ENCODE assay signal across 17 mouse cellular contexts in genomic region chr2:156782481-156783348, GRCm38 (mm10). TPM values are rescaled to one million over a fixed set of nuclear protein-coding genes. Genes with fewer than 3 reads are reported as not detected.
A peak's percentile ranks its signal among the peaks of the same experiment; 100 is the strongest.
DNase-seq lines count a peak whose midpoint lies in the region; ATAC-seq and TF ChIP-seq lines count a peak whose summit lies in the region.
"Had no signal": no experiment of that assay in that cellular context is flagged by ENCODE, and none has a peak within 500 bp of the region (broad histone marks: within the 10 kb centered on the region; RNA-seq: fewer than 3 reads in every experiment).

No protein-coding gene starts in this region.

- DNase-seq in heart, adult 8-10 months (ENCODE audit: low spot score) = no peak
- DNase-seq in G1E (ENCODE audit: low spot score) = no peak
- DNase-seq in embryonic facial prominence, embryonic 10.5 days (ENCODE audit: low spot score) = no peak
- DNase-seq in thymus, adult 18-20 months = no peak
- DNase-seq in cerebellum, adult 9-10 months = no peak
- DNase-seq: gastrocnemius, postnatal 14 days; kidney, adult 8-10 months; lung, postnatal 14 days; right cerebral cortex, postnatal 4 days had no signal

- no peak overlapping the region for H3K4me3 ChIP-seq in heart, embryonic 13.5 days
- peak overlapping the region; percentile 39; the same call in 1 of the 2 replicates for H3K4me3 ChIP-seq in G1E (ENCODE audit: low read depth, low read length)
- no peak overlapping the region for H3K4me3 ChIP-seq in embryonic facial prominence, embryonic 10.5 days
- no peak overlapping the region for H3K4me3 ChIP-seq in liver, embryonic 16.5 days (ENCODE audit: low read depth, low read length)
- H3K4me3 ChIP-seq: embryonic facial prominence, embryonic 15.5 days; left cerebral cortex, adult 2 months; limb, embryonic 13.5 days; neural tube, embryonic 12.5 days had no signal

- TF ChIP-seq CTCF in G1E (IDR thresholded peaks at IDR 0.05; ENCODE audit: low read depth, low read length) = no peak

- H3K4me2 ChIP-seq in heart, embryonic 13.5 days = peak overlapping the region; percentile 26; the same call in 1 of the 2 replicates
- peak overlapping the region; percentile 26 for H3K4me2 ChIP-seq in liver, embryonic 16.5 days (ENCODE audit: low read depth, low read length)
- H3K4me2 ChIP-seq: embryonic facial prominence, embryonic 15.5 days; hindbrain, embryonic 14.5 days; limb, embryonic 13.5 days; neural tube, embryonic 12.5 days had no signal

- H3K9ac ChIP-seq in heart, embryonic 13.5 days = peak overlapping the region; percentile 1; the same call in 1 of the 2 replicates
- peak overlapping the region; percentile 42 for H3K9ac ChIP-seq in liver, embryonic 16.5 days (ENCODE audit: low read depth, low read length)
- H3K9ac ChIP-seq: embryonic facial prominence, embryonic 15.5 days; hindbrain, embryonic 14.5 days; limb, embryonic 13.5 days; neural tube, embryonic 12.5 days had no signal

- H3K4me1 ChIP-seq in heart, embryonic 13.5 days = peaks cover 67% of the 10 kb centered on the region
- H3K4me1 ChIP-seq in G1E (ENCODE audit: insufficient read depth, low read depth, low read length) = peaks cover 88% of the 10 kb centered on the region
- peaks cover 29% of the 10 kb centered on the region for H3K4me1 ChIP-seq in embryonic facial prominence, embryonic 10.5 days
- H3K4me1 ChIP-seq in liver, embryonic 16.5 days (ENCODE audit: control insufficient read depth, low read depth, low read length) = peaks cover 44% of the 10 kb centered on the region

- no peaks in the 10 kb centered on the region for H3K27me3 ChIP-seq in heart, embryonic 13.5 days (replicated peaks)
- no peaks in the 10 kb centered on the region for H3K27me3 ChIP-seq in G1E (ENCODE audit: insufficient read depth, low read length)
- peaks cover 9% of the 10 kb centered on the region; the same call in 1 of the 2 replicates for H3K27me3 ChIP-seq in embryonic facial prominence, embryonic 10.5 days (replicated peaks; ENCODE audit: low read depth, poor library complexity, severe bottlenecking)
- no peaks in the 10 kb centered on the region for H3K27me3 ChIP-seq in liver, embryonic 16.5 days (ENCODE audit: control insufficient read depth, insufficient read depth, low read depth, low read length)
- H3K27me3 ChIP-seq: embryonic facial prominence, embryonic 15.5 days; limb, embryonic 13.5 days; neural tube, embryonic 12.5 days had no signal

- 74% methylated on average over 10 of the region's 10 CpGs for whole genome bisulfite sequencing in heart, embryonic 13.5 days
- WGBS in embryonic facial prominence, embryonic 10.5 days = 90% methylated on average over 10 of the region's 10 CpGs
- WGBS in liver, embryonic 16.5 days (ENCODE audit: insufficient replicate concordance) = 45% methylated on average over 10 of the region's 10 CpGs

- peaks cover 36% of the 10 kb centered on the region for H3K36me3 ChIP-seq in heart, embryonic 13.5 days
- H3K36me3 ChIP-seq in G1E (replicated peaks) = no peaks in the 10 kb centered on the region
- no peaks in the 10 kb centered on the region for H3K36me3 ChIP-seq in embryonic facial prominence, embryonic 10.5 days (replicated peaks)
- no peaks in the 10 kb centered on the region for H3K36me3 ChIP-seq in liver, embryonic 16.5 days (ENCODE audit: control insufficient read depth, insufficient read depth)
- H3K36me3 ChIP-seq: embryonic facial prominence, embryonic 15.5 days; neural tube, embryonic 12.5 days had no signal

- H3K27ac ChIP-seq in heart, embryonic 13.5 days (replicated peaks) = peak overlapping the region; percentile 60
- 0 out of 2 replicates have a peak overlapping the region, but pooled peaks have one; percentile 5 for H3K27ac ChIP-seq in embryonic facial prominence, embryonic 10.5 days (replicated peaks)
- H3K27ac ChIP-seq in liver, embryonic 16.5 days (ENCODE audit: low read length) = peak overlapping the region; percentile 87
- H3K27ac ChIP-seq: embryonic facial prominence, embryonic 15.5 days; hindbrain, embryonic 14.5 days; left cerebral cortex, adult 2 months; limb, embryonic 13.5 days; neural tube, embryonic 12.5 days had no signal

- no peak for ATAC-seq in heart, embryonic 13.5 days (ENCODE audit: extremely low read depth, insufficient number of reproducible peaks, low FRiP score, low TSS enrichment)
- no peak for ATAC-seq in G1E (ENCODE audit: extremely low read depth, insufficient number of reproducible peaks, low FRiP score, poor library complexity, severe bottlenecking)
- no peak for ATAC-seq in liver, embryonic 16.5 days (ENCODE audit: low read depth)

- 0 out of 2 replicates have a peak, but pooled peaks cover 3% of the 10 kb centered on the region for H3K9me3 ChIP-seq in heart, embryonic 13.5 days
- H3K9me3 ChIP-seq in G1E (replicated peaks) = peaks cover 20% of the 10 kb centered on the region
- 0 out of 2 replicates have a peak, but pooled peaks cover 7% of the 10 kb centered on the region for H3K9me3 ChIP-seq in embryonic facial prominence, embryonic 10.5 days
- H3K9me3 ChIP-seq in liver, embryonic 16.5 days (replicated peaks; ENCODE audit: control insufficient read depth, low read length) = no peaks in the 10 kb centered on the region
- H3K9me3 ChIP-seq: embryonic facial prominence, embryonic 15.5 days; limb, embryonic 13.5 days had no signal

RNA-seq across cellular contexts. Expression of gene Myl9, which starts 7.5 kb away (rescaled TPM):
- polyA plus RNA-seq in heart, embryonic 13.5 days (2015; fragmentation: Nextera tagmentation; extraction: Ambion mirVana) = 1,696 and 1,855 TPM in 2 replicates
- total RNA-seq in heart, adult 8-10 months (2022) = 10 to 100 TPM; 40.0 to 70.3 (median 65.6) TPM
- total RNA-seq in G1E (2014; fragmentation: Nextera tagmentation) (not detected in 2 replicates), G1E (2017) (1.3 TPM in 1 of 2 replicates, not detected in the other)
- polyA plus RNA-seq in G1E (2012) = 0.43 and 0.44 TPM in 2 replicates
- 82.9 and 91.7 TPM in 2 replicates for polyA plus RNA-seq in embryonic facial prominence, embryonic 10.5 days (2016; fragmentation: Nextera tagmentation; extraction: Ambion mirVana)
- 43.0 and 56.1 TPM in 2 replicates for polyA plus RNA-seq in liver, embryonic 16.5 days (2015; fragmentation: Nextera tagmentation; extraction: Ambion mirVana)
- total RNA-seq: common myeloid progenitor, adult 5-6 weeks had no signal

RNA-seq across cellular contexts. Expression of gene Tgif2, which starts 57.1 kb away (rescaled TPM):
- polyA plus RNA-seq in heart, embryonic 13.5 days (2015; fragmentation: Nextera tagmentation; extraction: Ambion mirVana) = 35.5 and 35.9 TPM in 2 replicates
- under 1 TPM; 0.47 to 0.55 (median 0.51) TPM for total RNA-seq in heart, adult 8-10 months (2022)
- total RNA-seq in G1E (2014; fragmentation: Nextera tagmentation) = 22.8 and 25.7 TPM in 2 replicates
- 24.9 and 26.7 TPM in 2 replicates for total RNA-seq in G1E (2017)
- 60.6 and 77.6 TPM in 2 replicates for polyA plus RNA-seq in G1E (2012)
- 112 and 114 TPM in 2 replicates for polyA plus RNA-seq in embryonic facial prominence, embryonic 10.5 days (2016; fragmentation: Nextera tagmentation; extraction: Ambion mirVana)
- polyA plus RNA-seq in liver, embryonic 16.5 days (2015; fragmentation: Nextera tagmentation; extraction: Ambion mirVana) = 5.1 and 5.4 TPM in 2 replicates

Comparison
In these comparisons a context has a peak if more than half of its experiments do, and no peak if none do; other contexts are left out.
1. H3K27ac ChIP-seq: peak in every context shown above with its lines; median percentile 87 in liver, embryonic 16.5 days; 60 in heart, embryonic 13.5 days; 5 in embryonic facial prominence, embryonic 10.5 days.
2. RNA of gene Myl9, which starts 7.5 kb away (polyA plus RNA-seq): 1,696 to 1,855 TPM in heart, embryonic 13.5 days, 82.9 to 91.7 TPM in embryonic facial prominence, embryonic 10.5 days and 43.0 to 56.1 TPM in liver, embryonic 16.5 days; 0.43 to 0.44 TPM in G1E; every median in the first group is over 10 times any median in the second.